Mouse (Mus musculus) kidney, embryonic 16.5 days (tissue): Measurements from ENCODE around the gene Hoxc8. TPM values are rescaled to one million over a fixed set of nuclear protein-coding genes. Genes with fewer than 3 reads are reported as not detected.
A peak's percentile ranks its signal among the peaks of the same experiment; 100 is the strongest.

Experiments
- ATAC-seq: fragments of 200-750 bp; cut with Nextera tagmentation; 2 replicates; pipeline ENCODE4 v1.8.0; 2017; ENCODE audit warnings: moderate TSS enrichment; ENCODE audit not compliant: low FRiP score, low TSS enrichment
- H3K27ac ChIP-seq: fragments of 300-500 bp; sonication (generic); 2 replicates; pipeline ENCODE4 v1.5.1; 2014; ENCODE audit warnings: low read length
- H3K27me3 ChIP-seq: fragments of 300-500 bp; sonication (generic); 2 replicates; pipeline ENCODE4 v1.6.1; 2014; ENCODE audit warnings: low read length, control low read depth, mixed read lengths; ENCODE audit not compliant: insufficient read depth
- H3K36me3 ChIP-seq: fragments of 300-500 bp; sonication (generic); 2 replicates; pipeline ENCODE4 v1.6.1; 2014; ENCODE audit warnings: low read length, control low read depth, mixed read lengths; ENCODE audit not compliant: insufficient read depth
- H3K4me1 ChIP-seq: fragments of 300-500 bp; sonication (generic); 2 replicates; pipeline ENCODE4 v1.6.1; 2014; ENCODE audit warnings: low read length, control low read depth, mixed read lengths; ENCODE audit not compliant: insufficient read depth
- H3K4me2 ChIP-seq: fragments of 300-500 bp; sonication (generic); replicated peaks from 2 replicates; pipeline ENCODE4 v1.6.1; 2014; ENCODE audit warnings: low read depth, low read length
- H3K4me3 ChIP-seq: fragments of 300-500 bp; sonication (generic); 2 replicates; pipeline ENCODE4 v1.5.1; 2014; ENCODE audit warnings: mild to moderate bottlenecking, low read length
- H3K9ac ChIP-seq: fragments of 300-500 bp; sonication (generic); replicated peaks from 2 replicates; pipeline ENCODE4 v1.6.1; 2014; ENCODE audit warnings: low read length
- H3K9me3 ChIP-seq: fragments of 300-500 bp; sonication (generic); 2 replicates; pipeline ENCODE4 v1.6.1; 2016; ENCODE audit warnings: low read length, control low read depth
- WGBS: fragments of 180-500 bp; shearing (Covaris S2); extraction: QIAGEN DNeasy Blood & Tissue Kit; methylation state at CpG from one replicate; pipeline ENCODE4 v1.1.7; 2014; 5-methylcytosine and 5-hydroxymethylcytosine counted together
- polyA plus RNA-seq: library from polyadenylated mRNA; unstranded; fragments of >200 nt; fragmentation: Nextera tagmentation; extraction: Ambion mirVana; gene quantifications from 2 replicates; pipeline ENCODE4 v1.2.1, GENCODE M21; 2015

Hoxc8 gene
- polyA plus RNA-seq, 1 experiment from 2014 or later: 6.6 TPM

DNA sequence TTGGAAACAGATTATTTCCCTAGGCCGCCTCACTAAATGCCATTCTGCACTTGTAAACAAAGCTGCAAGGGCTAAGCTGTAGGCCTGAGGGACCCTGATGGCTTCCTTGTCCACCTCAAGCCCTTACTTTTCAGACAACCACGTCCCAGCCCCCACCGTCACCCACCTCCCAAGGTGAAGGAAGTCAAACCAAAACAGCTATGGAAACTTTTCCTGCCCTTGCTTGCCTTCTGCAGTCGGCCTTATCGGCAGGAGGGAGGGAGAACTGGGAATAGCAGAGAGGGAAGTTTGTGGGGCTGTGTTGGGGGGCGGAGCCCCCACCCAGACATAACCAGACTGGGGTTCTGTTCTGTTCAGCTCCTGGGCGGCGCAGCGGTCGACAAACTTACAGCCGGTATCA, 1.8 kb downstream of the Hoxc8 start:
- Histone ChIP-seq H3K9me3 (no peaks in the 10 kb centered on the region), H3K4me2 (peak overlapping the region; percentile 63), H3K36me3 (no peaks in the 10 kb centered on the region), H3K9ac (peak overlapping the region; percentile 65), H3K27me3 (peaks cover 42% of the 10 kb centered on the region), H3K27ac (peak overlapping the region; percentile 86), H3K4me1 (peaks cover 63% of the 10 kb centered on the region), H3K4me3 (peak overlapping the region; percentile 48)
- WGBS: 16% methylated on average over 11 of the region's 11 CpGs
- ATAC-seq: no peak

DNA sequence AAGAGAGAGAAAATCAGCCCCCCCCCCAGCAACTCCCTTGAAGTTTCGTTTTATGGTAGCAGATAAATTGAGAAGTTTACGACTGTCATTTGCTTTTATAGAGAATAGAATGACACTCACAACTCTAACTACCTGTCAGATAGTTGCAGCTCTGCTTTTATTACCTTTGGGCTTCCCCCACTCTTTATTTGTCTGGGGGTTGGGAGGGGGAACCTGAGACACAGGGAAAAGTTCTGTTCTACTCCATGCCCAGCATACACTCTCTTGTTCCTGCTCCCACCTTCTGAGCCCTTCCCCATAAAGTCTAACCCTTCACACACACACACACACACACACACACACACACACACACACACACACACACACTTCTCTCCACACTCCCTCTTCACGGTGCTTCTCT, 2.5 kb downstream of the Hoxc8 start:
- 11% methylated on average over 3 of the region's 3 CpGs for WGBS
- peaks cover 57% of the 10 kb centered on the region for H3K4me1 ChIP-seq
- no peaks in the 10 kb centered on the region for H3K9me3 ChIP-seq
- H3K27ac ChIP-seq: peak overlapping the region; percentile 86; the same call in 1 of the 2 replicates
- peaks cover 37% of the 10 kb centered on the region for H3K27me3 ChIP-seq
- ATAC-seq: peak; percentile 36; the same call in 1 of the 2 replicates
- H3K4me3 ChIP-seq: peak overlapping the region; percentile 48; the same call in 1 of the 2 replicates
- no peak overlapping the region for H3K9ac ChIP-seq
- H3K36me3 ChIP-seq: no peaks in the 10 kb centered on the region
- peak overlapping the region; percentile 63 for H3K4me2 ChIP-seq

DNA sequence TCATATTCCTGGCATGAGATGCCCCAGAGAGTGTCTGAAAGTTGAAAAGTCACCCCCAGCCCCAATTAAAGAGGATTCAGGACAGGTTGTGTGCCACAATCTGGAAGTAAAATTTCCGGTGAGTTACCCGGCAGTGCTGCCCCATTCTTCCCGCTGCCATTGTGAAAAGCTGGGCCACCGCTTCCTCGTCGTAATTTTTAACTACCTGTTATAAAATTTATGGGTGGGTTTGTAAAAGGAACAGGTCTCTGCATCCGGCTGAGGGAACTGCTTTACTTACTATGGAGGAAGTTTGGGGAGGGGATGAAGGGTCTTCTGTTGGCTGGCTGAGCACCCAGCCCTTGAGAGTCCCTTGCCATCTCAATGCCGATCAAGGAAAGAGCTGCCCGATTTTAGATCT, 6.1 kb downstream of the Hoxc8 start:
- Histone ChIP-seq H3K4me3 (peak overlapping the region; percentile 31), H3K4me1 (peaks cover 50% of the 10 kb centered on the region), H3K27me3 (peaks cover 37% of the 10 kb centered on the region), H3K27ac (peak overlapping the region; percentile 97), H3K4me2 (peak overlapping the region; percentile 71), H3K9ac (peak overlapping the region; percentile 55), H3K9me3 (no peaks in the 10 kb centered on the region), H3K36me3 (no peaks in the 10 kb centered on the region)
- 9% methylated on average over 9 of the region's 9 CpGs for WGBS
- no peak for ATAC-seq

DNA sequence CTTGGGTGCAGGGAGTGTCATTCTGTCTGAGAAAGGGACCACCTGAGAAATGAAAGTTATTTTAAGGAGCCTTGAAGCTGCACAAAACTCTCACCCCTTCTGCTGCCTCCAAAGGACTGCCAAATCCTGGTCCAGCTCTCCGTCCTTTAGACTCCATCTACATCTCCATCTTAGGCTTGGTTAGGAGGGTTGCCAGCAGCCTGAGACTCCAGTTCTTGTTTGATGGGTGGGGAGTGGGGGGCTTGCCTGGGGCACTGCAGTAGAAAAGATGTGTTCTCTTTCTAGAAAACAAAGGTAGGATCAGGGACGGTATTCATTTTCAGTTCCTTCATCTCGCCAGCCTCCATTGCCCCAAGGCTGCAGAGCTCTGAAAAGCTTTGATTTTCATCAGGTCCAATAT, 7.0 kb downstream of the Hoxc8 start:
- ATAC-seq: no peak
- H3K36me3 ChIP-seq: no peaks in the 10 kb centered on the region
- H3K9me3 ChIP-seq: no peaks in the 10 kb centered on the region
- H3K27ac ChIP-seq: peak overlapping the region; percentile 97
- H3K4me2 ChIP-seq: peak overlapping the region; percentile 71
- H3K4me3 ChIP-seq: peak overlapping the region; percentile 63
- H3K27me3 ChIP-seq: peaks cover 43% of the 10 kb centered on the region
- H3K9ac ChIP-seq: peak overlapping the region; percentile 60
- H3K4me1 ChIP-seq: peaks cover 52% of the 10 kb centered on the region
- WGBS: 3% methylated on average over 3 of the region's 3 CpGs

DNA sequence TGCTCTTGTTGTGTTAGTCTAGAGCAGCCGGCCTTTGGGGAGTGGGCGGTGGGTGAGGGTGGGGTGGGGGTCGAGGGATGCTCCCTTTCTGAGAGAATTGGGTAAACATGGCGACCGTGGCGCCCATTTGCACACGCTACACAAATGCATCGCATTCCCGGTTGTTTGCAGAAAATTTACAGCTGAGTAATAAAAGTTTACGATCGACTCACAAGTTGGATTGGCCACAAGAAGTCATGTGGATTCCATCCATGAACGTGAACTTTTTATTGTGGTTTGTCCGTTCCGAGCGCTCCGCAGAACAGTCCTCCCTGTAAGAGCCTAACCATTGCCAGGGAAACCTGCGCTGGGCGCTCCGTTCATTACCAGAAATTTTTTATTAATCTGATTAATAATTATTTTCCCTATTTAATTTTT, 7.5 kb downstream of the Hoxc8 start, which contains the start of gene Hoxc6:
Hoxc6 (plus strand) TSS at position 319 of the 417 bp plus-strand sequence.
- Histone ChIP-seq H3K27ac (peak within 1 kb of the TSS; percentile 97), H3K9ac (peak within 1 kb of the TSS; percentile 90), H3K4me2 (peak within 1 kb of the TSS; percentile 71), H3K4me3 (peak within 1 kb of the TSS; percentile 63), H3K36me3 (no peaks in the 10 kb centered on the region), H3K9me3 (no peaks in the 10 kb centered on the region), H3K27me3 (peaks cover 41% of the 10 kb centered on the region), H3K4me1 (peaks cover 57% of the 10 kb centered on the region)
- ATAC-seq: peak; percentile 40
- under 1% methylated on average over 19 of the region's 19 CpGs for WGBS

DNA sequence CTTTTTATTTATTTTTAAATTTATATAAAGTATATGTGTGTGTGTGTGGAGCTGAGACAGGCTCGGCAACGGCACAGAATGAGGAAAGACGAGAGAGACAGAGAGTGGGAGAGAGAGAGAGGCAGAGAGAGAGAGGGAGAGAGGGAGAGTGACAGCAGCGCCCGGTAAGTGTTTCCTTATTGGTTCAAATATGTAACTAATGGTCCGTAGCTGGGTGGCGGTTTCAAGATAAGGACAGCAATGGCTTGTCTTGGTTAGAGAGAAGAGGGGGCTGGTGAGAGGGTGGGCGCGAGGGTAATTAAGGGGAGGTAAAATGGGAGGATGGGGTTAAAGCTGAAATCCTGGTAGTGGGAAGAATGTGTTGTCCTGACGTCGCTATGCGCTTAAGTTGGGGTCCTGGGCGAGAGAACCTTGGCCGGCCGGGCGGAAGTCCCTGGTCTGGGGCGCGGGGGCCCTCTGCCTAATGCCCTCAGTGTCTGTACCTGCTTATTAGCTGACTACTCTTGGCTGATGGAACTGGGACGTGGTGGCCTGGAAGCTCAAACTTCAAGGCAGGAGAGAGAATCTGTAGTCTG, 8.3 kb downstream of the Hoxc8 start:
- under 1% methylated on average over 19 of the region's 19 CpGs for WGBS
- peak overlapping the region; percentile 71 for H3K4me2 ChIP-seq
- peak; percentile 32 for ATAC-seq
- peak overlapping the region; percentile 90 for H3K9ac ChIP-seq
- peak overlapping the region; percentile 63 for H3K4me3 ChIP-seq
- H3K27ac ChIP-seq: peak overlapping the region; percentile 97
- H3K9me3 ChIP-seq: no peaks in the 10 kb centered on the region
- H3K27me3 ChIP-seq: peaks cover 45% of the 10 kb centered on the region
- no peaks in the 10 kb centered on the region for H3K36me3 ChIP-seq
- peaks cover 61% of the 10 kb centered on the region for H3K4me1 ChIP-seq

DNA sequence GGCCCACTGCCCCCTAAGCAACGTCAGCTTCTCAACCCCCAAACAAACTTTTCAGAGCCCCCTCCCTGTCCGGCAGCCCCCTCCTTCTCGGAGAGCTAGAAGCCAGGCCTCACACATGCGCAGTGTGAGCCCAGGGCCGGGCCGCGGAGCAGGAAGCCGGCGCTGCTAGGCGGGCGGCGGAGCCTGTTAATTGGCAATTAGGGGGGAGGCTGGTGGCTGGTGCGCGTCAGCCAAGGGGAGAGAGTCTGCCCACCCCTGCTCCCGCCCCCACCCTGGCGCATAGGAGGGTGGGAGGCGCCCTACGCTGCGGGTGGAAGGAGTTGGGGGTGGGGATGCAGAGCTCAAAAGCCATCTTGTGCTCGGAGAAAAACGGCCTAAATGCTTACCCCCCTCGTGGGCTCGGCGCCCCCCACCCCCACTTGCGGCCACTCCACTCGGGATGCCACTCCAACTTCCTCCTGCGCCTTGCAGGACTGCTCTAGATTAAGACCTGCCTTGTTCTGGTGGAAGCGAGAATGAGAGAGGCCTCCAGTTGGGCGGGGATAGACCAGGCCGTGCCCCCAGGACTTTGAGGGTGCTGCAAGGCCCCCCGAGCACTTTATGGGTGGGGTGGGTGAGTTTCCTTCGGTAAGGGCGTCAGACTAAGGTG, 8.9 kb downstream of the Hoxc8 start:
- Histone ChIP-seq H3K27ac (peak overlapping the region; percentile 97), H3K27me3 (peaks cover 46% of the 10 kb centered on the region), H3K4me2 (peak overlapping the region; percentile 71), H3K4me1 (peaks cover 63% of the 10 kb centered on the region), H3K36me3 (no peaks in the 10 kb centered on the region), H3K4me3 (peak overlapping the region; percentile 63), H3K9me3 (no peaks in the 10 kb centered on the region), H3K9ac (peak overlapping the region; percentile 90)
- 0% methylated on average over 33 of the region's 33 CpGs for WGBS
- ATAC-seq: peak; percentile 88

DNA sequence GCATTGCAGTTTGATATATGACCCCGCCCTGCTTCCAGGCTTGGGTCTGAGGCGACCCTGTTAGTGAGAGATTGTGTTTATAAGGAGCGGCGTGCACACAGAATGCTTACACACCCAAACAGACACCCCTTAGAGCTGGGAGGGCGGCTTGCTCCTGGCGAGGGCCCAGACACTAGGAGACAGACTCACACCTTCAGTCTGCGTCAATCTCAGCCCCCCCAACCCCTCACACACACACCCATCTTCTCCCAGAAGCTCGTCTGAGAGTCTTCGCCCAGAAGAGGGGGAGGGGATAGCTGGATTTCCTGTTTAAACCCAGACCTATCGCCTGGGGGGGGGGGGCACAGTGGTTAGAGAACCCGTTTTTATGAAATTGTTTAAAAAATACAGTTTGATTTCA, 9.5 kb downstream of the Hoxc8 start:
- H3K4me1 ChIP-seq: peaks cover 64% of the 10 kb centered on the region
- no peaks in the 10 kb centered on the region for H3K9me3 ChIP-seq
- peak overlapping the region; percentile 90 for H3K9ac ChIP-seq
- H3K4me2 ChIP-seq: peak overlapping the region; percentile 71
- H3K27me3 ChIP-seq: peaks cover 41% of the 10 kb centered on the region
- no peaks in the 10 kb centered on the region for H3K36me3 ChIP-seq
- ATAC-seq: peak; percentile 22; the same call in 1 of the 2 replicates
- H3K27ac ChIP-seq: peak overlapping the region; percentile 97
- under 1% methylated on average over 11 of the region's 11 CpGs for WGBS
- H3K4me3 ChIP-seq: peak overlapping the region; percentile 63

DNA sequence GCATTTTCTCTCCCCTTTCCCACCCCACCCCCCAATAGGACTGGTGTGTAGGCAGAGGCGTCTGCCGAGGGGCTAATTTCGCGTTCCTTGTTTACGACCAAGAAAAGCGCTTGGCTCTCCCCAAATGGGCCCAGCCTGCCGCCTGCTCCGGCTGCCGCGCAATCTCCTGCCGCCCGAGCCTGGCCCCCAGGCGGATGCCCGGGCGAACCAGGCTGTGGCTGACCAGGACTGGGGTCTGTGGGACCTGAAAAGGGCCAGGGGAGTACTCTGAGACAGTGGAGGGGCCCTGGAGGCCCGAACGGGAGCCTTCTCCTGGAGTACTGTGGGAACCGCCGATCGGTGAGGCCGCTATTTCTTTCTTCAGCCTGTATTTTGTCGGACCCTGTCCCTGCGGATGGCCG, 10.1 kb downstream of the Hoxc8 start:
- peak overlapping the region; percentile 71 for H3K4me2 ChIP-seq
- ATAC-seq: no peak
- H3K4me1 ChIP-seq: peaks cover 63% of the 10 kb centered on the region
- H3K4me3 ChIP-seq: peak overlapping the region; percentile 63
- 4% methylated on average over 24 of the region's 24 CpGs for WGBS
- no peaks in the 10 kb centered on the region for H3K36me3 ChIP-seq
- peak overlapping the region; percentile 90 for H3K9ac ChIP-seq
- H3K9me3 ChIP-seq: no peaks in the 10 kb centered on the region
- peak overlapping the region; percentile 97 for H3K27ac ChIP-seq
- H3K27me3 ChIP-seq: peaks cover 36% of the 10 kb centered on the region

DNA sequence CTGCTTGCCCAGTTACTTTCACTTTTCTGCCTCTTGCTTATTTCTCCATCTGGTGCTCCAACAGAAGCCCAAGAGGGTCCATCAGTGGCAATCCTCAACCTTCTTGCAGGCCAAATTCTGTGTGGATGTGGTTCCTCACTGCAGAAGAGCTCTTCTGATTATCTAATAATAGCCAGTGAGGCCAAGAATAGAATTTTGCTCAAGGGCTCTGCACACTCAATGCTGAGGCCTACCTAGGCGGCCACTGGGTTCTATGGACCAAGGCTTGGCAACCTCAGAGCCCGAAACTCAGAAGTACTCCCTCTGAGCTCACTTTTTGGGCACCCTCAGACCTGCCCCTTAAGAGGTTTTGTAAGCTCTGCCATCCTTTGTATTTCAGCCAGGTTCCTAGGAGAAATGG, 11.0 kb downstream of the Hoxc8 start:
- peaks cover 42% of the 10 kb centered on the region for H3K27me3 ChIP-seq
- peak overlapping the region; percentile 63 for H3K4me3 ChIP-seq
- peak overlapping the region; percentile 90 for H3K9ac ChIP-seq
- WGBS: 58% methylated on average over 2 of the region's 2 CpGs
- no peaks in the 10 kb centered on the region for H3K9me3 ChIP-seq
- H3K4me2 ChIP-seq: peak overlapping the region; percentile 71
- H3K4me1 ChIP-seq: peaks cover 63% of the 10 kb centered on the region
- H3K36me3 ChIP-seq: no peaks in the 10 kb centered on the region
- ATAC-seq: no peak
- peak overlapping the region; percentile 97 for H3K27ac ChIP-seq
